Mouse (Mus musculus) natural killer cell, adult 2 months (primary cell): Measurements from ENCODE around the gene Blm.
A peak's percentile ranks its signal among the peaks of the same experiment; 100 is the strongest.

Experiments
- DNase-seq, 2 experiments: peaks; one replicate each; pipeline ENCODE4 v3.0.0; 2022; ENCODE audit warnings: low spot score in 2 of 2

Blm gene

GRCm38 (mm10) chr7:80535009-80535744 is at the start of gene Blm:
Gene Blm, minus strand, starts transcription at chr7:80535119.
- peak; percentile 94 to 95 for DNase-seq

- DNase-seq = peak; percentile 54 to 61
Observed at GRCm38 (mm10) chr7:80583981-80584380, 49.1 kb upstream of the Blm start.

GRCm38 (mm10) chr7:80582821-80583451 is 48.0 kb upstream of the Blm start:
- DNase-seq = peak; percentile 71 to 81

- peak; percentile 46 to 51 for DNase-seq
Observed at GRCm38 (mm10) chr7:80580368-80580767, 45.4 kb upstream of the Blm start.

- DNase-seq = no peak
Observed at GRCm38 (mm10) chr7:80577417-80577980, 42.6 kb upstream of the Blm start.

GRCm38 (mm10) chr7:80576626-80577025 is 41.7 kb upstream of the Blm start:
- no peak for DNase-seq

GRCm38 (mm10) chr7:80575750-80576149 is 40.8 kb upstream of the Blm start:
- peak; percentile 55 to 66 for DNase-seq

GRCm38 (mm10) chr7:80573076-80573475 is 38.2 kb upstream of the Blm start:
- no peak for DNase-seq

- DNase-seq = no peak
Observed at GRCm38 (mm10) chr7:80567982-80568381, 33.1 kb upstream of the Blm start.

GRCm38 (mm10) chr7:80561931-80562330 is 27.0 kb upstream of the Blm start:
- DNase-seq = no peak

- DNase-seq = no peak
Observed at GRCm38 (mm10) chr7:80561271-80561670, 26.4 kb upstream of the Blm start.

GRCm38 (mm10) chr7:80558572-80558971 is 23.7 kb upstream of the Blm start:
- no peak for DNase-seq

- no peak for DNase-seq
Observed at GRCm38 (mm10) chr7:80558101-80558500, 23.2 kb upstream of the Blm start.

GRCm38 (mm10) chr7:80557161-80557560 is 22.2 kb upstream of the Blm start:
- no peak for DNase-seq

GRCm38 (mm10) chr7:80556166-80556565 is 21.2 kb upstream of the Blm start:
- DNase-seq = no peak

GRCm38 (mm10) chr7:80555146-80555545 is 20.2 kb upstream of the Blm start:
- peak; percentile 22 to 25 for DNase-seq

GRCm38 (mm10) chr7:80554180-80555021 is 19.5 kb upstream of the Blm start:
- peak; percentile 35 to 51 for DNase-seq

GRCm38 (mm10) chr7:80548513-80549260 is 13.8 kb upstream of the Blm start:
- DNase-seq = peak; percentile 35 to 56

GRCm38 (mm10) chr7:80542139-80542831 is 7.4 kb upstream of the Blm start:
- DNase-seq = no peak

GRCm38 (mm10) chr7:80539581-80539980 is 4.7 kb upstream of the Blm start:
- DNase-seq = no peak
